Mouse (Mus musculus) mouse trophoblast stem cell (cell line): ENCODE data around the gene Fam83f.

Experiments used
- in situ Hi-C, 2 experiments: fragments of 300-500 bp; cut with MseI, MboI; formaldehyde crosslinking; loops; 2 replicates in 1 of 2; 3 replicates in 1 of 2; pipeline ENCODE4 v1.15.1; 2025

Gene Fam83f

GRCm38 (mm10) chr15:80671295-80672252 lies at the start of gene Fam83f:
Gene Fam83f (plus strand): TSS chr15:80671847.
- in situ Hi-C loops, result no loop called here

- in situ Hi-C loops, result no loop called here
Observed at GRCm38 (mm10) chr15:80623171-80623837, 48.3 kb upstream of the Fam83f start.

- in situ Hi-C loops, result no loop called here
Observed at GRCm38 (mm10) chr15:80626472-80626871, 45.2 kb upstream of the Fam83f start.

GRCm38 (mm10) chr15:80630147-80630546 lies 41.5 kb upstream of the Fam83f start:
- in situ Hi-C loops, result loop anchor here in 1 of 2 experiments (5.0 kb wide), 1 partner anchor 72 kb away; no protein-coding TSS in a partner anchor

- in situ Hi-C loops, result loop anchor here in 1 of 2 experiments (5.0 kb wide), 1 partner anchor 72 kb away; no protein-coding TSS in a partner anchor
Observed at GRCm38 (mm10) chr15:80630711-80631110, 40.9 kb upstream of the Fam83f start.

- in situ Hi-C loops, result loop anchor here in 1 of 2 experiments (5.0 kb wide), 1 partner anchor 71 kb away; no protein-coding TSS in a partner anchor
Observed at GRCm38 (mm10) chr15:80631311-80631710, 40.3 kb upstream of the Fam83f start.

GRCm38 (mm10) chr15:80632280-80632893 lies 39.3 kb upstream of the Fam83f start:
- in situ Hi-C loops, result loop anchor here in 1 of 2 experiments (5.0 kb wide), 1 partner anchor 70 kb away; no protein-coding TSS in a partner anchor

GRCm38 (mm10) chr15:80634391-80635193 lies 37.1 kb upstream of the Fam83f start:
- in situ Hi-C loops, result loop anchor here in 1 of 2 experiments (5.0 kb wide), 1 partner anchor 68 kb away; no protein-coding TSS in a partner anchor

GRCm38 (mm10) chr15:80636757-80637372 lies 34.8 kb upstream of the Fam83f start:
- in situ Hi-C loops, result no loop called here

GRCm38 (mm10) chr15:80639071-80639702 lies 32.5 kb upstream of the Fam83f start:
- in situ Hi-C loops, result no loop called here

- in situ Hi-C loops, result loop anchor here in 1 of 2 experiments (5.0 kb wide), 1 partner anchor 47 kb away; no protein-coding TSS in a partner anchor
Observed at GRCm38 (mm10) chr15:80639874-80640273, 31.8 kb upstream of the Fam83f start.

GRCm38 (mm10) chr15:80641702-80642435 lies 29.8 kb upstream of the Fam83f start:
- in situ Hi-C loops, result loop anchor here in 1 of 2 experiments (5.0 kb wide), 1 partner anchor 45 kb away; no protein-coding TSS in a partner anchor

GRCm38 (mm10) chr15:80645006-80645797 lies 26.4 kb upstream of the Fam83f start:
- in situ Hi-C loops, result no loop called here

GRCm38 (mm10) chr15:80648977-80649606 lies 22.6 kb upstream of the Fam83f start:
- in situ Hi-C loops, result no loop called here

GRCm38 (mm10) chr15:80650412-80650811 lies 21.2 kb upstream of the Fam83f start:
- in situ Hi-C loops, result no loop called here

- in situ Hi-C loops, result no loop called here
Observed at GRCm38 (mm10) chr15:80653865-80654264, 17.8 kb upstream of the Fam83f start.

GRCm38 (mm10) chr15:80658815-80659471 lies 12.7 kb upstream of the Fam83f start:
- in situ Hi-C loops, result no loop called here
